Mouse (Mus musculus): Measurements from ENCODE around the gene Hist1h2ah. TPM values are rescaled to one million over a fixed set of nuclear protein-coding genes. Genes with fewer than 3 reads are reported as not detected.

Gene Hist1h2ah
- polyA plus RNA-seq, 1 experiment = not detected

DNA sequence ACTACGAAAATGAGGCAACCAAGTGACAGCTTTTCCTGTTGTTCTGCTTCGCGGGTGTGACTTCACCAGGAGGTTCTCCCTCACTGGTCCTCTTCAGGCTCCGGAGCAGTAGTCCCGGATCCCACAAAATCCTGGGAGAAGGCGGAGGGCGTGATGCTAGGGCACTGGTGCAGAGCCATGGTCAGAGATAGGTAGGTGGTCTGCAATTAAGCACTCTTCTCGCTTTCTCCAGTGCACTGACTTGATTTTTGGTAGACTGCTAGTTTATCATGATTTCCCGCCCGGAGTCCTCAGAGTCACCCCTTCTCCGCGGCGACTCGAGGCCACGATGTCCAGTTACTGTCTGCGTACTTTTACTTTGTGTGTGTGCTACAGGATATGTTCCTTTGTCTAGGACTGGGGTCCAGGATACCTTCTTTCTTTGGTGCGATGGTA is 20.9 kb downstream of the Hist1h2ah start:
- Histone ChIP-seq H3K27ac (ENCODE audit: insufficient read depth, low read length) (no peak overlapping the region), H3K4me1 (ENCODE audit: control insufficient read depth, insufficient read depth, low read length) (no peaks in the 10 kb centered on the region), H3K27me3 (ENCODE audit: control insufficient read depth, insufficient read depth, low read length) (peaks cover 1% of the 10 kb centered on the region; the same call in 1 of the 2 replicates), H3K4me3 (replicated peaks; ENCODE audit: insufficient read depth, low read depth, low read length) (no peak overlapping the region)
- TF ChIP-seq POLR2A (IDR thresholded peaks at IDR 0.05; ENCODE audit: borderline replicate concordance, insufficient read depth, low read length) (no peak), CTCF (IDR thresholded peaks at IDR 0.05; ENCODE audit: borderline replicate concordance, insufficient read depth, low read depth, low read length) (no peak)
- 21% methylated on average over 17 of the region's 17 CpGs for WGBS
- no peak for DNase-seq

- no peak overlapping the region for H3K4me3 ChIP-seq (replicated peaks; ENCODE audit: insufficient read depth, low read depth, low read length)
- no peak for DNase-seq
- H3K27ac ChIP-seq (ENCODE audit: insufficient read depth, low read length) = no peak overlapping the region
- peaks cover 1% of the 10 kb centered on the region; the same call in 1 of the 2 replicates for H3K27me3 ChIP-seq (ENCODE audit: control insufficient read depth, insufficient read depth, low read length)
- 25% methylated on average over 13 of the region's 13 CpGs for WGBS
- no peaks in the 10 kb centered on the region for H3K4me1 ChIP-seq (ENCODE audit: control insufficient read depth, insufficient read depth, low read length)
- no peak for TF ChIP-seq POLR2A (IDR thresholded peaks at IDR 0.05; ENCODE audit: borderline replicate concordance, insufficient read depth, low read length)
Measured at GRCm38 (mm10) chr13:22013716-22014115, 21.7 kb downstream of the Hist1h2ah start.

GRCm38 (mm10) chr13:22009642-22010041 is 25.7 kb downstream of the Hist1h2ah start, which contains the start of gene Prss16:
Gene Prss16, minus strand, starts transcription at chr13:22009742.
- TF ChIP-seq POLR2A (IDR thresholded peaks at IDR 0.05; ENCODE audit: borderline replicate concordance, insufficient read depth, low read length) (no peak), CTCF (IDR thresholded peaks at IDR 0.05; ENCODE audit: borderline replicate concordance, insufficient read depth, low read depth, low read length) (no peak)
- peaks cover 5% of the 10 kb centered on the region; the same call in 1 of the 2 replicates for H3K4me1 ChIP-seq (ENCODE audit: control insufficient read depth, insufficient read depth, low read length)
- 44% methylated on average over 7 of the region's 7 CpGs for WGBS
- no peak within 1 kb of the TSS for H3K27ac ChIP-seq (ENCODE audit: insufficient read depth, low read length)
- no peak within 1 kb of the TSS for H3K4me3 ChIP-seq (replicated peaks; ENCODE audit: insufficient read depth, low read depth, low read length)
- peaks cover 8% of the 10 kb centered on the region; the same call in 1 of the 2 replicates for H3K27me3 ChIP-seq (ENCODE audit: control insufficient read depth, insufficient read depth, low read length)
- DNase-seq = no peak

GRCm38 (mm10) chr13:22008707-22009106 is 26.7 kb downstream of the Hist1h2ah start:
- 79% methylated on average over 3 of the region's 3 CpGs for WGBS
- no peak for TF ChIP-seq POLR2A (IDR thresholded peaks at IDR 0.05; ENCODE audit: borderline replicate concordance, insufficient read depth, low read length)

GRCm38 (mm10) chr13:22007872-22008271 is 27.5 kb downstream of the Hist1h2ah start:
- no peak for DNase-seq
- WGBS = 55% methylated on average over 7 of the region's 7 CpGs

More at GRCm38 (mm10) chr13:22008707-22009106, 26.7 kb downstream of the Hist1h2ah start:
- Histone ChIP-seq H3K27me3 (ENCODE audit: control insufficient read depth, insufficient read depth, low read length) (peaks cover 10% of the 10 kb centered on the region; the same call in 1 of the 2 replicates), H3K27ac (ENCODE audit: insufficient read depth, low read length) (no peak overlapping the region), H3K4me1 (ENCODE audit: control insufficient read depth, insufficient read depth, low read length) (peaks cover 5% of the 10 kb centered on the region; the same call in 1 of the 2 replicates), H3K4me3 (replicated peaks; ENCODE audit: insufficient read depth, low read depth, low read length) (no peak overlapping the region)
- no peak for DNase-seq

GRCm38 (mm10) chr13:22007121-22007510 is 28.3 kb downstream of the Hist1h2ah start:
- no peak for DNase-seq
- WGBS = 9% methylated on average over 18 of the region's 18 CpGs
- no peak overlapping the region for H3K4me3 ChIP-seq (replicated peaks; ENCODE audit: insufficient read depth, low read depth, low read length)
- no peak overlapping the region for H3K27ac ChIP-seq (ENCODE audit: insufficient read depth, low read length)
- peaks cover 5% of the 10 kb centered on the region; the same call in 1 of the 2 replicates for H3K4me1 ChIP-seq (ENCODE audit: control insufficient read depth, insufficient read depth, low read length)
- no peak for TF ChIP-seq POLR2A (IDR thresholded peaks at IDR 0.05; ENCODE audit: borderline replicate concordance, insufficient read depth, low read length)
- TF ChIP-seq CTCF (IDR thresholded peaks at IDR 0.05; ENCODE audit: borderline replicate concordance, insufficient read depth, low read depth, low read length) = no peak
- peaks cover 8% of the 10 kb centered on the region; the same call in 1 of the 2 replicates for H3K27me3 ChIP-seq (ENCODE audit: control insufficient read depth, insufficient read depth, low read length)

More at GRCm38 (mm10) chr13:22007872-22008271, 27.5 kb downstream of the Hist1h2ah start:
- Histone ChIP-seq H3K27ac (ENCODE audit: insufficient read depth, low read length) (no peak overlapping the region), H3K27me3 (ENCODE audit: control insufficient read depth, insufficient read depth, low read length) (peaks cover 8% of the 10 kb centered on the region; the same call in 1 of the 2 replicates), H3K4me1 (ENCODE audit: control insufficient read depth, insufficient read depth, low read length) (peaks cover 5% of the 10 kb centered on the region; the same call in 1 of the 2 replicates), H3K4me3 (replicated peaks; ENCODE audit: insufficient read depth, low read depth, low read length) (no peak overlapping the region)
- no peak for TF ChIP-seq CTCF (IDR thresholded peaks at IDR 0.05; ENCODE audit: borderline replicate concordance, insufficient read depth, low read depth, low read length)
- no peak for TF ChIP-seq POLR2A (IDR thresholded peaks at IDR 0.05; ENCODE audit: borderline replicate concordance, insufficient read depth, low read length)

DNA sequence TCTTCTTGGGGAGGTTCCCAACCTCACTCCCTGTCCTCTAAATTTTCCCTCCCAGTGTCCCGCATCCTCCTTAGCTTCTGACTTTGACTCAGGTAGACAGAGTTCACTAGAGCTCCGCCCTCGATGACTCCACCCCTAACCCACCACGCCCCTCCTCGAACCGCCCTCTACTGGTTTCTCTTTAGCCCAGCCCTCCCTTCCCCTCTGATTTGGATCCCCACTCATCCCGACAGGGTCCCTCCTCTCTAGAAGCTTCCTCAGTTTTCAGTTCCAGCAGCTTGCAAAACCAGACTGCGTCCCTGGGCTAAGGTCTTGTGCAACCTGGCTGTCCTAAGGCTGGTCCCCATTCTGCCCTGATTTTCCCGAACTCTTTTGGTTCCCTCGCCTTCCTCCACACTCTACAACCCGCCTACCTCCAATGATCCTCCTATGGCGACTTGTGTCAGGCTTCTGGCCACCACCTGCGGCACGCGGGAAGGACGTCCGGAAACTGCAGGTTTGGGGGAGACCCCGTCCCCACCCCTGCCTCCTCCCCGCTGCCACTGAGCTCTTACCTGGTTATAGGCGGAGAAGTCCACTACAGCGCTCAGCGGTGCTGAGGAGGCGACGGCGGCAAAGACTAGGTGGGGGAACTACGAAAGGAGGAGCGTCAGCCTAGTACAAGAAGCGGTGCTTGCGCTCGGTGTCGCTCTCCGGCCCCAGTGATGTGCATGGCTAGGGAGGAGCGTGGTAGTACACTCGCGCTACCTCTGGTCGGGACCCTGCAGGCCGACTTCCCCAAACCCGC is 28.8 kb downstream of the Hist1h2ah start:
- Histone ChIP-seq H3K4me3 (replicated peaks; ENCODE audit: insufficient read depth, low read depth, low read length) (peak overlapping the region; percentile 54), H3K4me1 (ENCODE audit: control insufficient read depth, insufficient read depth, low read length) (peaks cover 5% of the 10 kb centered on the region; the same call in 1 of the 2 replicates), H3K27ac (ENCODE audit: insufficient read depth, low read length) (no peak overlapping the region), H3K27me3 (ENCODE audit: control insufficient read depth, insufficient read depth, low read length) (peaks cover 8% of the 10 kb centered on the region; the same call in 1 of the 2 replicates)
- TF ChIP-seq CTCF (IDR thresholded peaks at IDR 0.05; ENCODE audit: borderline replicate concordance, insufficient read depth, low read depth, low read length) (no peak), POLR2A (IDR thresholded peaks at IDR 0.05; ENCODE audit: borderline replicate concordance, insufficient read depth, low read length) (no peak)
- DNase-seq = peak in 1 of 2 experiments; percentile 30
- under 1% methylated on average over 38 of the region's 38 CpGs for WGBS

Data from cerebellum, adult 2 months (tissue).